Mouse (Mus musculus): ENCODE data around the gene Olfr293.

Gene Olfr293

DNA sequence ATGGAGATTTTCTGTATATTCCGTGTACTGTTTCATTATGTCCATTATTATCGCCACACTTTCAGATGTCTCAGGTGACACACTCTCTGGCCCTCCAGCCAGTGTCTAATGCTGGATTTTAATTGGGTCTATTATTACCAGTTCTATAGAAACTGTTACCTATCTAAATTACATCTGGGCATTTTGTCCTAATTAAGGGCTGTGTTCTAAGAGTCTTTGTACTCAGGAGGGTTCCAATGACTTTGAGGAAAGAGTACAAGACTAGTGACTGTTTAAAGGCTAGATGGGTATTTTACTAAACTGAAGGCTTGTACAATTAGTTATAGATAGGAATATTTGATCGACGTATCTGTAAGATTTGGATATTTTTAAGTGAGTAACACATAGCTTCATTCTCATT lies at the start of gene Olfr293:
Olfr293 (plus strand) TSS at position 301 of the 400 bp plus-strand sequence.
- no peak for DNase-seq (ENCODE audit: low read depth, low spot score)

DNA sequence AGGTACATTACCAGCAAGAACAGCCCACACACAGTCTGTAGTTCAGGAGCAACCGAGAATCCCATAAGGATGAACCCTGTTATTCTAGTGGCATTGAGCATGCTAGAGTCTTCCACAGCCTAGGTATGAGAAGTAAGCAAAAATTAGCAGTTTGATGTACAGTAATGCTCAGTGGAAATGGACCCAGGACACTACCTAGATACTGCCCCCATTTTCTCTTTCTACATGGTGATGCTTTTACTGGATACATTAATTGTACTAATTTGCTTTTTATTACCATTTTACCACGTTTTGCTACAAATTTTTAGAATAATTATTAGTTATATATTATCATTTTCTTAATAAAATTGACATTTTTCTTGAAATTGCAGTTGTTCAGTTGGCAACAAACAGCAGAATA lies 32.3 kb upstream of the Olfr293 start, which contains the start of gene Olfr294:
Olfr294 (minus strand) TSS at position 101 of the 400 bp plus-strand sequence.
- DNase-seq (ENCODE audit: low read depth, low spot score): no peak

DNA sequence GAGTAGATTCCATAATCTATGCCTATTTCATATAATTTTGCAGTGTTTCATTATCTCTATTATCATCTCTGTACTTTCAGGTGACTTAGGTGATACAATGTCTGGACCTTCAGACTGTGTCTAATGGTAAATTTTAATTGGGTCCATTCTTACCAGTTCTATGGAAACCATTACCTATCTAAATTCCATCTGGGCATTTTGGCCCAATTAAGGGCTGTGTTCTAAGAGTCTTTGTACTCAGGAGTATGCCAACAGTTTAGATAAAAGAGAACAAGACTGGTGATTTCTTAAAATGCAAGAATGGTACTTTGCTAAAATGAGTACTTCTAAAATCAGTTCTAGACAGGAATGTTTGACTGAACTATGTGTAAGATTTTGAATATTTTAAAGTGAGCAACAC lies 39.2 kb downstream of the Olfr293 start, which contains the start of gene Olfr292:
Olfr292 (plus strand) TSS at position 301 of the 400 bp plus-strand sequence.
- no peak for DNase-seq (ENCODE audit: low read depth, low spot score)
